Mouse (Mus musculus) midbrain, postnatal 0 days (tissue): Measurements from ENCODE around the gene Gpr62. TPM values are rescaled to one million over a fixed set of nuclear protein-coding genes. Genes with fewer than 3 reads are reported as not detected.

Experiments
- ATAC-seq: fragments of 200-750 bp; cut with Nextera tagmentation; 2 replicates; pipeline ENCODE4 v1.8.0; 2017; ENCODE audit warnings: moderate number of reproducible peaks, mild to moderate bottlenecking, moderate TSS enrichment, moderate library complexity; ENCODE audit not compliant: low FRiP score
- DNase-seq: peaks from one replicate; pipeline ENCODE4 v3.0.0-alpha.2; 2015; ENCODE audit warnings: low spot score
- H3K27ac ChIP-seq: fragments of 300-500 bp; sonication (generic); 2 replicates; pipeline ENCODE4 v1.5.1; 2014; ENCODE audit warnings: low read depth, mild to moderate bottlenecking, low read length, mixed read lengths
- H3K27me3 ChIP-seq: fragments of 300-500 bp; sonication (generic); 2 replicates; pipeline ENCODE4 v1.6.1; 2014; ENCODE audit warnings: low read length, control low read depth, mixed read lengths; ENCODE audit not compliant: insufficient read depth
- H3K36me3 ChIP-seq: fragments of 300-500 bp; sonication (generic); 2 replicates; pipeline ENCODE4 v1.6.1; 2014; ENCODE audit warnings: low read length, control low read depth, mixed read lengths; ENCODE audit not compliant: insufficient read depth
- H3K4me1 ChIP-seq: fragments of 300-500 bp; sonication (generic); 2 replicates; pipeline ENCODE4 v1.6.1; 2014; ENCODE audit warnings: mild to moderate bottlenecking, control low read depth, antibody characterized with exemption, low read length, mixed read lengths; ENCODE audit not compliant: insufficient read depth
- H3K4me2 ChIP-seq: fragments of 300-500 bp; sonication (generic); 2 replicates; pipeline ENCODE4 v1.6.1; 2014; ENCODE audit warnings: low read depth, mild to moderate bottlenecking, low read length, mixed read lengths; ENCODE audit not compliant: poor library complexity, severe bottlenecking
- H3K4me3 ChIP-seq: fragments of 300-500 bp; sonication (generic); 2 replicates; pipeline ENCODE4 v1.5.1; 2014; ENCODE audit warnings: low read depth, mild to moderate bottlenecking, low read length, moderate library complexity
- H3K9ac ChIP-seq: fragments of 300-500 bp; sonication (generic); replicated peaks from 2 replicates; pipeline ENCODE4 v1.6.1; 2014; ENCODE audit warnings: mild to moderate bottlenecking, low read length, moderate library complexity, mixed read lengths; ENCODE audit not compliant: poor library complexity, severe bottlenecking
- H3K9me3 ChIP-seq: fragments of 300-500 bp; sonication (generic); 2 replicates; pipeline ENCODE4 v1.6.1; 2016; ENCODE audit warnings: low read length, control low read depth
- CTCF ChIP-seq: IDR thresholded peaks from 2 replicates; pipeline ENCODE4 v1.5.1; 2016; ENCODE audit warnings: antibody characterized with exemption, mild to moderate bottlenecking
- WGBS: fragments of 180-500 bp; shearing (Covaris S2); extraction: QIAGEN DNeasy Blood & Tissue Kit; methylation state at CpG from one replicate; pipeline ENCODE4 v1.1.7; 2014; 5-methylcytosine and 5-hydroxymethylcytosine counted together
- polyA plus RNA-seq: library from polyadenylated mRNA; unstranded; fragments of >200 nt; fragmentation: Nextera tagmentation; extraction: Ambion mirVana; gene quantifications from 2 replicates; pipeline ENCODE4 v1.2.1, GENCODE M21; 2015
- total RNA-seq: library from RNA; depleted of rRNA; stranded (reverse); fragments of >200 nt; gene quantifications from 2 replicates; pipeline ENCODE4 v1.2.3, GENCODE M21; 2014; rRNA removed

The Gpr62 gene
- total and polyA plus RNA-seq, 2 experiments from 2014 or later, result 2.2 to 2.9 TPM

GRCm38 (mm10) chr9:106420608-106421007, 45.1 kb downstream of the Gpr62 start:
- 0% methylated on average over 2 of the region's 2 CpGs for WGBS
- H3K27ac ChIP-seq, result no peak overlapping the region
- TF ChIP-seq CTCF, result no peak
- DNase-seq, result no peak
- no peak for ATAC-seq
- H3K9ac ChIP-seq, result 0 out of 2 replicates have a peak overlapping the region, but pooled peaks have one; percentile 33
- no peak overlapping the region for H3K4me3 ChIP-seq
- H3K9me3 ChIP-seq, result no peaks in the 10 kb centered on the region
- peaks cover 23% of the 10 kb centered on the region for H3K4me1 ChIP-seq
- no peaks in the 10 kb centered on the region for H3K36me3 ChIP-seq
- no peaks in the 10 kb centered on the region for H3K27me3 ChIP-seq
- H3K4me2 ChIP-seq, result peak overlapping the region; percentile 23; the same call in 1 of the 2 replicates

- H3K27ac ChIP-seq, result peak overlapping the region; percentile 62
Measured at GRCm38 (mm10) chr9:106417841-106418625, 47.7 kb downstream of the Gpr62 start.

GRCm38 (mm10) chr9:106416826-106417225, 48.9 kb downstream of the Gpr62 start:
- H3K4me1 ChIP-seq, result peaks cover 23% of the 10 kb centered on the region
- H3K9me3 ChIP-seq, result no peaks in the 10 kb centered on the region
- 90% methylated on average over 6 of the region's 6 CpGs for WGBS
- no peaks in the 10 kb centered on the region for H3K27me3 ChIP-seq
- no peak overlapping the region for H3K4me3 ChIP-seq
- ATAC-seq (no peak), DNase-seq (no peak)
- no peak for TF ChIP-seq CTCF
- H3K27ac ChIP-seq, result no peak overlapping the region
- no peak overlapping the region for H3K4me2 ChIP-seq
- no peak overlapping the region for H3K9ac ChIP-seq
- H3K36me3 ChIP-seq, result no peaks in the 10 kb centered on the region

More at GRCm38 (mm10) chr9:106417841-106418625, 47.7 kb downstream of the Gpr62 start:
- H3K27me3 ChIP-seq, result no peaks in the 10 kb centered on the region
- H3K4me3 ChIP-seq, result peak overlapping the region; percentile 5; the same call in 1 of the 2 replicates
- no peaks in the 10 kb centered on the region for H3K9me3 ChIP-seq
- peak; percentile 67 for TF ChIP-seq CTCF
- peak overlapping the region; percentile 57 for H3K4me2 ChIP-seq
- H3K9ac ChIP-seq, result peak overlapping the region; percentile 34; the same call in 1 of the 2 replicates
- 18% methylated on average over 22 of the region's 29 CpGs for WGBS
- no peaks in the 10 kb centered on the region for H3K36me3 ChIP-seq
- DNase-seq, result peak; percentile 88
- peaks cover 23% of the 10 kb centered on the region for H3K4me1 ChIP-seq
- peak; percentile 48 for ATAC-seq

Other genes starting within 250 kb of the Gpr62 start
- gene Tlr9, start 243.3 kb downstream of the Gpr62 start, total RNA-seq, result 0.49 and 0.85 TPM in 2 replicates
- gene Tlr9, start 243.3 kb downstream of the Gpr62 start, polyA plus RNA-seq, result 0.07 and 0.16 TPM in 2 replicates
- 51.5 and 76.1 TPM in 2 replicates for gene Alas1, start 217.3 kb downstream of the Gpr62 start, total RNA-seq
- gene Alas1, start 217.3 kb downstream of the Gpr62 start, polyA plus RNA-seq, result 84.4 and 86.8 TPM in 2 replicates
- gene Poc1a, start 184.9 kb downstream of the Gpr62 start, total RNA-seq, result 6.5 and 8.7 TPM in 2 replicates
- gene Poc1a, start 184.9 kb downstream of the Gpr62 start, polyA plus RNA-seq, result 9.8 and 11.7 TPM in 2 replicates
- 62.9 and 79.2 TPM in 2 replicates for gene Dusp7, start 97.3 kb downstream of the Gpr62 start, total RNA-seq
- 18.4 and 19.4 TPM in 2 replicates for gene Dusp7, start 97.3 kb downstream of the Gpr62 start, polyA plus RNA-seq
- gene Rpl29, start 36.5 kb downstream of the Gpr62 start, total RNA-seq, result 795 and 936 TPM in 2 replicates
- 645 TPM in 2 replicates for gene Rpl29, start 36.5 kb downstream of the Gpr62 start, polyA plus RNA-seq
- 11.4 and 22.6 TPM in 2 replicates for gene Acy1, start 27.6 kb downstream of the Gpr62 start, total RNA-seq
- gene Acy1, start 27.6 kb downstream of the Gpr62 start, polyA plus RNA-seq, result 13.3 and 17.0 TPM in 2 replicates
- 16.2 and 18.4 TPM in 2 replicates for gene Abhd14b, start 18.5 kb downstream of the Gpr62 start, total RNA-seq
- 12.6 and 13.8 TPM in 2 replicates for gene Abhd14b, start 18.5 kb downstream of the Gpr62 start, polyA plus RNA-seq
- gene Abhd14a, start 18.3 kb downstream of the Gpr62 start, total RNA-seq, result 69.8 and 73.8 TPM in 2 replicates
- 72.3 and 74.5 TPM in 2 replicates for gene Abhd14a, start 18.3 kb downstream of the Gpr62 start, polyA plus RNA-seq
- gene Pcbp4, start 12.6 kb downstream of the Gpr62 start, total RNA-seq, result 543 and 647 TPM in 2 replicates
- gene Pcbp4, start 12.6 kb downstream of the Gpr62 start, polyA plus RNA-seq, result 242 and 248 TPM in 2 replicates
- 32.9 and 34.1 TPM in 2 replicates for gene Rrp9, start 10.0 kb upstream of the Gpr62 start, total RNA-seq
- gene Rrp9, start 10.0 kb upstream of the Gpr62 start, polyA plus RNA-seq, result 33.7 and 38.3 TPM in 2 replicates
- 2.3 and 3.4 TPM in 2 replicates for gene Parp3, start 11.0 kb upstream of the Gpr62 start, total RNA-seq
- 2.4 and 2.5 TPM in 2 replicates for gene Parp3, start 11.0 kb upstream of the Gpr62 start, polyA plus RNA-seq
- not detected in 2 replicates for gene Iqcf1, start 34.0 kb upstream of the Gpr62 start, total RNA-seq
- not detected in 2 replicates for gene Iqcf1, start 34.0 kb upstream of the Gpr62 start, polyA plus RNA-seq
- not detected in 2 replicates for gene Iqcf5, start 48.6 kb upstream of the Gpr62 start, total RNA-seq
- not detected in 2 replicates for gene Iqcf5, start 48.6 kb upstream of the Gpr62 start, polyA plus RNA-seq
- not detected in 2 replicates for gene Iqcf3, start 95.7 kb upstream of the Gpr62 start, total RNA-seq
- gene Iqcf3, start 95.7 kb upstream of the Gpr62 start, polyA plus RNA-seq, result not detected in 2 replicates
- gene Iqcf4, start 105.1 kb upstream of the Gpr62 start, total RNA-seq, result not detected in 2 replicates
- gene Iqcf4, start 105.1 kb upstream of the Gpr62 start, polyA plus RNA-seq, result not detected in 2 replicates
- not detected in 2 replicates for gene Iqcf6, start 160.6 kb upstream of the Gpr62 start, total RNA-seq
- gene Iqcf6, start 160.6 kb upstream of the Gpr62 start, polyA plus RNA-seq, result not detected in 2 replicates
- 22.1 and 23.0 TPM in 2 replicates for gene Grm2, start 190.1 kb upstream of the Gpr62 start, total RNA-seq
- gene Grm2, start 190.1 kb upstream of the Gpr62 start, polyA plus RNA-seq, result 24.2 and 24.7 TPM in 2 replicates
- 74.9 and 82.7 TPM in 2 replicates for gene Tex264, start 220.0 kb upstream of the Gpr62 start, total RNA-seq
- gene Tex264, start 220.0 kb upstream of the Gpr62 start, polyA plus RNA-seq, result 87.4 and 101 TPM in 2 replicates